9 mouse cellular contexts compared by ENCODE assay signal in genomic region chr7:81573397-81573796, GRCm38 (mm10). TPM values are rescaled to one million over a fixed set of nuclear protein-coding genes. Genes with fewer than 3 reads are reported as not detected.
DNase-seq lines count a peak whose midpoint lies in the region; ATAC-seq and TF ChIP-seq lines count a peak whose summit lies in the region.
"Had no signal": no experiment of that assay in that cellular context is flagged by ENCODE, and none has a peak within 500 bp of the region (broad histone marks: within the 10 kb centered on the region; RNA-seq: fewer than 3 reads in every experiment).

No protein-coding gene starts in this region.

- WGBS in forebrain, postnatal 0 days, result 87% methylated on average over 6 of the region's 6 CpGs
- WGBS in forebrain, embryonic 16.5 days, result 87% methylated on average over 6 of the region's 6 CpGs
- WGBS in heart, embryonic 15.5 days, result 63% methylated on average over 6 of the region's 6 CpGs

- ATAC-seq in forebrain, postnatal 0 days, result no peak
- no peak for ATAC-seq in forebrain, embryonic 16.5 days
- no peak for ATAC-seq in heart, embryonic 15.5 days (replicated peaks; ENCODE audit: insufficient number of reproducible peaks, insufficient read depth, low FRiP score, low read depth)

- H3K9ac ChIP-seq in forebrain, postnatal 0 days, result no peak overlapping the region
- H3K9ac ChIP-seq in forebrain, embryonic 16.5 days (replicated peaks; ENCODE audit: low read depth, low read length), result no peak overlapping the region
- H3K9ac ChIP-seq in heart, embryonic 15.5 days, result no peak overlapping the region
- H3K9ac ChIP-seq: embryonic facial prominence, embryonic 12.5 days had no signal

- H3K9me3 ChIP-seq in forebrain, postnatal 0 days (ENCODE audit: low read length), result no peaks in the 10 kb centered on the region
- no peaks in the 10 kb centered on the region for H3K9me3 ChIP-seq in forebrain, embryonic 16.5 days (ENCODE audit: control insufficient read depth, low read length)
- no peaks in the 10 kb centered on the region for H3K9me3 ChIP-seq in heart, embryonic 15.5 days (replicated peaks)
- H3K9me3 ChIP-seq: embryonic facial prominence, embryonic 12.5 days had no signal

- no peaks in the 10 kb centered on the region for H3K27me3 ChIP-seq in forebrain, postnatal 0 days (ENCODE audit: insufficient read depth, low read length)
- H3K27me3 ChIP-seq in forebrain, embryonic 16.5 days (replicated peaks; ENCODE audit: control insufficient read depth, insufficient read depth, low read length), result no peaks in the 10 kb centered on the region
- H3K27me3 ChIP-seq in heart, embryonic 15.5 days, result no peaks in the 10 kb centered on the region
- H3K27me3 ChIP-seq: embryonic facial prominence, embryonic 12.5 days had no signal

- H3K4me1 ChIP-seq in forebrain, postnatal 0 days (ENCODE audit: insufficient read depth), result peaks cover 17% of the 10 kb centered on the region
- H3K4me1 ChIP-seq in forebrain, embryonic 16.5 days (replicated peaks; ENCODE audit: control insufficient read depth, insufficient read depth, low read length), result peaks cover 17% of the 10 kb centered on the region
- peaks cover 27% of the 10 kb centered on the region for H3K4me1 ChIP-seq in heart, embryonic 15.5 days (replicated peaks)

- H3K27ac ChIP-seq in forebrain, postnatal 0 days (ENCODE audit: low read depth, low read length), result no peak overlapping the region
- H3K27ac ChIP-seq in forebrain, embryonic 16.5 days (ENCODE audit: low read length), result no peak overlapping the region
- 0 out of 2 replicates have a peak overlapping the region, but pooled peaks have one; percentile 99 for H3K27ac ChIP-seq in heart, embryonic 15.5 days
- H3K27ac ChIP-seq: embryonic facial prominence, embryonic 12.5 days had no signal

- DNase-seq in forebrain, postnatal 0 days, result no peak
- peak; percentile 44 for DNase-seq in spleen, adult 12 weeks (ENCODE audit: low spot score)
- no peak for DNase-seq in spleen, adult 18-20 months
- DNase-seq in spleen, postnatal 36 days (ENCODE audit: low spot score in 2 of 2), result peak; percentile 24 to 47
- no peak for DNase-seq in thymus, postnatal 10 days (ENCODE audit: low spot score in 2 of 2)
- DNase-seq in left cerebral cortex, adult 9 months (ENCODE audit: low spot score in 2 of 2), result no peak

- H3K4me2 ChIP-seq in forebrain, postnatal 0 days (ENCODE audit: low read depth), result 0 out of 2 replicates have a peak overlapping the region, but pooled peaks have one; percentile 76
- H3K4me2 ChIP-seq in forebrain, embryonic 16.5 days (ENCODE audit: low read length), result no peak overlapping the region
- H3K4me2 ChIP-seq in heart, embryonic 15.5 days, result peak overlapping the region; percentile 65; the same call in 1 of the 2 replicates
- H3K4me2 ChIP-seq: embryonic facial prominence, embryonic 12.5 days had no signal

- TF ChIP-seq CTCF in forebrain, postnatal 0 days (IDR thresholded peaks at IDR 0.05; ENCODE audit: low read depth), result no peak

- H3K4me3 ChIP-seq in forebrain, postnatal 0 days (ENCODE audit: low read depth, low read length), result no peak overlapping the region
- no peak overlapping the region for H3K4me3 ChIP-seq in forebrain, embryonic 16.5 days (replicated peaks; ENCODE audit: low read length)
- H3K4me3 ChIP-seq in heart, embryonic 15.5 days, result peak overlapping the region; percentile 97; the same call in 1 of the 2 replicates
- H3K4me3 ChIP-seq: embryonic facial prominence, embryonic 12.5 days had no signal

- H3K36me3 ChIP-seq in forebrain, postnatal 0 days (ENCODE audit: insufficient read depth), result peaks cover 5% of the 10 kb centered on the region
- no peaks in the 10 kb centered on the region for H3K36me3 ChIP-seq in forebrain, embryonic 16.5 days (ENCODE audit: control insufficient read depth, insufficient read depth)
- peaks cover 16% of the 10 kb centered on the region for H3K36me3 ChIP-seq in heart, embryonic 15.5 days

RNA-seq across cellular contexts. Expression of gene Whamm, which starts 2.3 kb away (rescaled TPM):
- total RNA-seq in forebrain, postnatal 0 days (2014; rRNA removed), result 7.1 and 8.7 TPM in 2 replicates
- polyA plus RNA-seq in forebrain, postnatal 0 days (2015; fragmentation: Nextera tagmentation; extraction: Ambion mirVana), result 4.2 and 5.4 TPM in 2 replicates
- polyA plus RNA-seq in forebrain, embryonic 16.5 days (2015; fragmentation: Nextera tagmentation; extraction: Ambion mirVana), result 3.6 and 6.0 TPM in 2 replicates
- 4.6 and 4.9 TPM in 2 replicates for polyA plus RNA-seq in heart, embryonic 15.5 days (2015; fragmentation: Nextera tagmentation; extraction: Ambion mirVana)

RNA-seq across cellular contexts. Expression of gene Fsd2, which starts 6.7 kb away (rescaled TPM):
- total RNA-seq in forebrain, postnatal 0 days (2014; rRNA removed), result 0.15 and 0.48 TPM in 2 replicates
- polyA plus RNA-seq in forebrain, postnatal 0 days (2015; fragmentation: Nextera tagmentation; extraction: Ambion mirVana), result 0.16 and 0.31 TPM in 2 replicates
- polyA plus RNA-seq in forebrain, embryonic 16.5 days (2015; fragmentation: Nextera tagmentation; extraction: Ambion mirVana), result 0.25 and 0.46 TPM in 2 replicates
- polyA plus RNA-seq in heart, embryonic 15.5 days (2015; fragmentation: Nextera tagmentation; extraction: Ambion mirVana), result 66.9 and 70.2 TPM in 2 replicates

Comparison
In these comparisons a context has a peak if more than half of its experiments do, and no peak if none do; other contexts are left out.
1. DNase-seq: peak in spleen, adult 12 weeks (single experiment) and spleen, postnatal 36 days (2 of 2); none in forebrain, postnatal 0 days (single experiment), spleen, adult 18-20 months (0 of 2), thymus, postnatal 10 days (0 of 2) and left cerebral cortex, adult 9 months (0 of 2).
2. RNA of gene Fsd2, which starts 6.7 kb away (polyA plus RNA-seq): 66.9 to 70.2 TPM in heart, embryonic 15.5 days; 0.25 to 0.46 TPM in forebrain, embryonic 16.5 days and 0.16 to 0.31 TPM in forebrain, postnatal 0 days; every median in the first group is over 10 times any median in the second.